Mouse (Mus musculus) kidney, embryonic 16.5 days (tissue): ENCODE data around the gene Efna2. TPM values are rescaled to one million over a fixed set of nuclear protein-coding genes. Genes with fewer than 3 reads are reported as not detected.
A peak's percentile ranks its signal among the peaks of the same experiment; 100 is the strongest.

Source experiments
- ATAC-seq: fragments of 200-750 bp; cut with Nextera tagmentation; 2 replicates; pipeline ENCODE4 v1.8.0; 2017; ENCODE audit warnings: moderate TSS enrichment; ENCODE audit not compliant: low FRiP score, low TSS enrichment
- H3K27ac ChIP-seq: fragments of 300-500 bp; sonication (generic); 2 replicates; pipeline ENCODE4 v1.5.1; 2014; ENCODE audit warnings: low read length
- H3K27me3 ChIP-seq: fragments of 300-500 bp; sonication (generic); 2 replicates; pipeline ENCODE4 v1.6.1; 2014; ENCODE audit warnings: low read length, control low read depth, mixed read lengths; ENCODE audit not compliant: insufficient read depth
- H3K36me3 ChIP-seq: fragments of 300-500 bp; sonication (generic); 2 replicates; pipeline ENCODE4 v1.6.1; 2014; ENCODE audit warnings: low read length, control low read depth, mixed read lengths; ENCODE audit not compliant: insufficient read depth
- H3K4me1 ChIP-seq: fragments of 300-500 bp; sonication (generic); 2 replicates; pipeline ENCODE4 v1.6.1; 2014; ENCODE audit warnings: low read length, control low read depth, mixed read lengths; ENCODE audit not compliant: insufficient read depth
- H3K4me2 ChIP-seq: fragments of 300-500 bp; sonication (generic); replicated peaks from 2 replicates; pipeline ENCODE4 v1.6.1; 2014; ENCODE audit warnings: low read depth, low read length
- H3K4me3 ChIP-seq: fragments of 300-500 bp; sonication (generic); 2 replicates; pipeline ENCODE4 v1.5.1; 2014; ENCODE audit warnings: mild to moderate bottlenecking, low read length
- H3K9ac ChIP-seq: fragments of 300-500 bp; sonication (generic); replicated peaks from 2 replicates; pipeline ENCODE4 v1.6.1; 2014; ENCODE audit warnings: low read length
- H3K9me3 ChIP-seq: fragments of 300-500 bp; sonication (generic); 2 replicates; pipeline ENCODE4 v1.6.1; 2016; ENCODE audit warnings: low read length, control low read depth
- WGBS: fragments of 180-500 bp; shearing (Covaris S2); extraction: QIAGEN DNeasy Blood & Tissue Kit; methylation state at CpG from one replicate; pipeline ENCODE4 v1.1.7; 2014; 5-methylcytosine and 5-hydroxymethylcytosine counted together
- polyA plus RNA-seq: library from polyadenylated mRNA; unstranded; fragments of >200 nt; fragmentation: Nextera tagmentation; extraction: Ambion mirVana; gene quantifications from 2 replicates; pipeline ENCODE4 v1.2.1, GENCODE M21; 2015

Gene Efna2
- polyA plus RNA-seq, 1 experiment from 2014 or later: 11.0 TPM

DNA sequence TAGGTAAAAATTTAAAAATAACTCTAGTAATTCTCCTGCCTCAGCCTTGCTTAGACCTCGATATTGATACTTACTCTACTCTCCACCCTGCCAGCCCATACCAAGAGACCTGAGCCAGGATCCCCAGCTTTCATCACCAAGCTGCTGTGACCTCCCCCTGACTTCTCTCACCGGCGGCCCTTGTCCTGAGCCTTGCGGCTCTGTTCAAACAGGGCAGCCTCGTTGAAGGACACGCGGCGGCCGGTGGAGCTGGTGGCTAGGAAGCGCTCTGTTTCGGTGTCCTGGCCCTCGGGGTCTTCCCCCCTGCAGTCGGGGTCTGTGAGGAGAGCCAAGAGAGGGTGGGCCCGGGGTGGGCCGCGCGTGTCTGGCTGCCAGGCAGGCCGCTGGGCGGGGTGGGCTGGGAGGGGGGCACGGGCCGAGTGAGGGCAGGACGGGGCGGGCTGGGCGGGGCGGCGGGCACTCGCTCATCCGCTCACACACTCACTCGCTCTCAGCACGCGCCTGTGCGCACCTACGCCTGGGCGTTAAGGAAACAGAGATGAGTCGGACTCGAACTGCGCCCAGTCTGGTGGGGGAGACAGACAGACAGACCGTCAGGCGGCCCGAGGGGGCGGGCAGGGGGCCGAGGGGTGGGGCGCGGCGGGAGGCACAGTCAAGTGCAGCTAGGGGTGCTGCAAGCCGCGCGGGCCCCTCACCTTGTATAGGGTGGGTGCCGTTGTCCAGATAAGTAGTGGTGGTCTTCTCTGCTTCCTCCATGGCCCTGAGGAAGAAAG is 42.9 kb upstream of the Efna2 start:
- H3K4me1 ChIP-seq: peaks cover 40% of the 10 kb centered on the region
- peak overlapping the region; percentile 64 for H3K9ac ChIP-seq
- peak overlapping the region; percentile 80 for H3K4me3 ChIP-seq
- H3K27ac ChIP-seq: no peak overlapping the region
- peak overlapping the region; percentile 99 for H3K4me2 ChIP-seq
- H3K9me3 ChIP-seq: no peaks in the 10 kb centered on the region
- 17% methylated on average over 41 of the region's 49 CpGs for WGBS
- H3K27me3 ChIP-seq: peaks cover 20% of the 10 kb centered on the region
- peaks cover 24% of the 10 kb centered on the region for H3K36me3 ChIP-seq
- no peak for ATAC-seq

DNA sequence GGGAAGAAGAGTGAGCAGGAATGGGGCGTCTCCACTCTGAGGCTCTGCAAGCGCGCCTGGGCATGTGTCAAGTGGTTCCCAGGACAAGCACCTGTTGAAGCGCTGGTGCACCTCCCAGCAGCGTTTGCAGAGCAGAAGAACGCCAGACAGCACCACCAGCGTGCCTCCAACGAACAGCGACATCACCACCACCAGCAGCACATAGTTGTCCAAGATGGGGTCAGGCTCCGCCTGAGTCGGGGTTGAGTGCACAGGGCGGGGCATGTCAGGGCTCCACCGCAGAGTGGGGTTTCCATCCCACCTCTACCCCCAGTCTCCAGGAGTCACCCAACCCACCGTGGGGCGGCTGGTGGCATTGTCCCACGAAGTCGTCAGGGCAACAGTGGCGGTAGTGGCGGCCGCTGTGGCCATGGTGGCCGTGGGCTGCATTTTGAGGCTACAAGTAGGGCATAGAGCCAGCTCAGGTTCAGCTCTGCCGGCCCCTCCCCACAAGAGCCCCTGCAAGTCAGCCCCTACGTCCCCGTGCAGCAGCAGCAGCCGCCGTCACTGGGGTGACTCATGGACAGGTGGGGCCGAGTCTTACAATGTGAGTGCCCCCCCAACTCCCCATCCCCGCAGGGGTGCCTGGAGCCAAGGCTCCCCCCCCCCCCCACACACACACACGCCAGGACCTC is 42.2 kb upstream of the Efna2 start:
- Histone ChIP-seq H3K9ac (peak overlapping the region; percentile 64), H3K4me2 (peak overlapping the region; percentile 99), H3K4me1 (peaks cover 39% of the 10 kb centered on the region), H3K27ac (peak overlapping the region; percentile 35), H3K36me3 (peaks cover 18% of the 10 kb centered on the region), H3K27me3 (peaks cover 20% of the 10 kb centered on the region), H3K9me3 (no peaks in the 10 kb centered on the region), H3K4me3 (peak overlapping the region; percentile 80)
- no peak for ATAC-seq
- WGBS: 2% methylated on average over 29 of the region's 29 CpGs

DNA sequence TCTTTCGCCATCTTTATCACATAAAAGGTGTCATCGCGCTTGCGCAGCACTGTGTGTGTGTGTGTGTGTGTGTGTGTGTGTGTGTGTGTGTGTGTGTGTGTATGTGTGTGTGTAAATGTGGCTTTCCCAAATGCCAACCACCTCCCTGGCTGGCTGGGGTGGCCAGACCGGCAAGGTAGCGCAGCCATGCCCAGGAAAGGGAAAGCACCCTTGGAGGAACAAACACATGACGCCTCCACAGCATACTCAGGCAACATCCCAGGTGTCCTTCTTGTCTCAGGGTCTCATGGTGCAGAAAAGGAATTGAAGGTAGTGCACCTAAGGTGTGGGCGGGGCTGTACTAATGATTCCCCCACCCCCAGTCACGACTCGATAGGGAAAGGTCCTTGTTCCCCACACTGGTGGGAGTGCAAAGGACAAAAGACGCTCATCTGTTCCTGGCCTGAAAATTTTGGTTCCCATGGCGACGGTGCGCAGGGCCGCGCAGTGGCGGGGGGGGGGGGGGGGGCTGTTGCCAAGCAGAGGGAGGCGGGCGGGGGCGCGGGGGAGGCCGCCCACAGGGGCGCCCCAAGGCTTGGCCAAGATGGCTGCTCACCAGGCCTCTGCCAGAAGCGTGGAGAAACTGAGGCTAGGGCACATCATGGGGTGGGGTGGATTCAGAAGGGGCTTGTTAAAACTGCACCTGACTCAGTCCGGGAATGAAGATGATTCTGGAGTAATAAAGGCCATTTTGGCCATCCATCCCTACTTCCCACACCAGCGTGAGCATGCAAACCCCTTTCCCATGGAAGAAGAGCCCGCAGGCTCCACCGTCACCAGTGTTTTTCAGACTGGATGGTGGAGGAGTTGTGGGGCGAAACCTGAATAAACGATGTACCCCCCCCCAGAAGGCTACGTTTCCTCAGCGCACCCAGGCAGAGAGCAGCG is 41.4 kb upstream of the Efna2 start:
- 3% methylated on average over 22 of the region's 33 CpGs for WGBS
- no peaks in the 10 kb centered on the region for H3K9me3 ChIP-seq
- H3K4me1 ChIP-seq: peaks cover 41% of the 10 kb centered on the region
- peak overlapping the region; percentile 35 for H3K27ac ChIP-seq
- peak overlapping the region; percentile 89 for H3K9ac ChIP-seq
- peaks cover 20% of the 10 kb centered on the region for H3K27me3 ChIP-seq
- H3K36me3 ChIP-seq: peaks cover 11% of the 10 kb centered on the region; the same call in 1 of the 2 replicates
- H3K4me3 ChIP-seq: peak overlapping the region; percentile 80
- ATAC-seq: no peak
- peak overlapping the region; percentile 99 for H3K4me2 ChIP-seq

DNA sequence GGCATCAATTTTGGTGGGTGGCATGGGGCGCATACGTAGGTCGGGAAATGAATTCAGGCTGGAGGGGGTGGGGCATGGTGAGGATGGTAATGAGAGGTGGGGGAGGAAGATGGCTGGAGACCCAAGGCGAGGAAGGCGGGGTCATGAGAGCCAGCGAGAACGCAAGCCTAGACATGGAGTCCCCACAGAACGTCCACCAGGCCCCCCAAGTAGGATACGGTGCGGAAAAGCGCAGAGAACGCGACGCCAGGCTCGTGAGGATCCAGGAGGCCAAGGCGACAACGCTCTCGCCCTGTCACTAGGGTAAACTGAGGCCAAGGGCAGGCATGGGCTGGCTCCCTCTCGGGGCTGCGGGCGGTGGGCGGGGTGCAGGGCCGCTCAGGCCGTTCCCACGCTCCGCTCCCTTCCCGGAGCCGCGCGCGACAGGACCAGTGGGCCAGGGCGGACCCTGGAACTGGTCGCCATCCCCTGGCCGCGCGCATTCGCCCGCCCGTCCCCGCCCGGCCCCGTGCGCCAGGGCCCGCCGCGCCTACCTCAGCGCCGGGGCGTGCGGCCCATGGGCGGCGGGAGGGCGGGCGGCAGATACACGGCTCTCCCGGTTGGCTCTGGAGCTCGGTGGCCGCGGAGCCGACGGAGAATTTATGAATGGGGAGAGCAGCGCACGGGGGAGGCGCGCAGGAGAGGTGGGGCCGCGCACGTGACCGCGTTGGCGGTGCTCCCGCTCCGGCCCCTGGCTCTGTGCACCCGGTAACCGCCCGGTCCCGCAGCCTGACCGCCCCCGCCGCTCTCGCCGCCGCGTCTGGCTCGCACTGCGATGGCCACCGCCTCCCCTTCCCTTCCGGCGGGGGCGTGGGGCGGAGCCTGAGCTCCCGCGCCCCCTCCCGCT is 40.5 kb upstream of the Efna2 start, which contains the start of gene Atp5d:
Gene Atp5d (plus strand): TSS at position 80 of the 886 bp plus-strand sequence.
- WGBS: under 1% methylated on average over 59 of the region's 94 CpGs
- 0 out of 2 replicates have a peak, but pooled peaks have one; percentile 5 for ATAC-seq
- H3K4me1 ChIP-seq: peaks cover 49% of the 10 kb centered on the region

DNA sequence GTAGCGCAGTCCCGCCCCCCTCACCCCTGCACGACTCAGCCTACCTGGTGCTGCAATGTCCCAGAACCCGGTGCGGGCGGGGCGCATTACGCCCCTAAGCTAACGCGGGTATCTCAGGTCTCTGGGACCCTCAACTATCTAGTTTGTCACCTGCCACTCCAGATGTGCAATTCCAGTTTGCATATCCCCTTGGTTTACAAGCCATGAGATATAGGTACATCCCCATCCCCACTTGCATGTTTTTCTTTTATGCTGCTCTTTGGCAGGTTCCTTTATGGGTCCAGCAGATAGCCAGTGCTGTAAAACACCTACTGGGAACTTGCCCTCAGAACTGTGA is 39.9 kb upstream of the Efna2 start:
- Histone ChIP-seq H3K4me2 (peak overlapping the region; percentile 99), H3K36me3 (peaks cover 16% of the 10 kb centered on the region), H3K4me3 (peak overlapping the region; percentile 80), H3K27ac (peak overlapping the region; percentile 79), H3K27me3 (peaks cover 20% of the 10 kb centered on the region), H3K9ac (peak overlapping the region; percentile 89), H3K9me3 (no peaks in the 10 kb centered on the region), H3K4me1 (peaks cover 49% of the 10 kb centered on the region)
- ATAC-seq: no peak
- WGBS: under 1% methylated on average over 9 of the region's 10 CpGs

More for the DNA sequence above, 40.5 kb upstream of the Efna2 start, which contains the start of gene Atp5d:
- Histone ChIP-seq H3K4me2 (peak within 1 kb of the TSS; percentile 99), H3K9me3 (no peaks in the 10 kb centered on the region), H3K9ac (peak within 1 kb of the TSS; percentile 89), H3K27ac (peak within 1 kb of the TSS; percentile 79), H3K4me3 (peak within 1 kb of the TSS; percentile 80), H3K27me3 (peaks cover 20% of the 10 kb centered on the region), H3K36me3 (peaks cover 13% of the 10 kb centered on the region; the same call in 1 of the 2 replicates)

DNA sequence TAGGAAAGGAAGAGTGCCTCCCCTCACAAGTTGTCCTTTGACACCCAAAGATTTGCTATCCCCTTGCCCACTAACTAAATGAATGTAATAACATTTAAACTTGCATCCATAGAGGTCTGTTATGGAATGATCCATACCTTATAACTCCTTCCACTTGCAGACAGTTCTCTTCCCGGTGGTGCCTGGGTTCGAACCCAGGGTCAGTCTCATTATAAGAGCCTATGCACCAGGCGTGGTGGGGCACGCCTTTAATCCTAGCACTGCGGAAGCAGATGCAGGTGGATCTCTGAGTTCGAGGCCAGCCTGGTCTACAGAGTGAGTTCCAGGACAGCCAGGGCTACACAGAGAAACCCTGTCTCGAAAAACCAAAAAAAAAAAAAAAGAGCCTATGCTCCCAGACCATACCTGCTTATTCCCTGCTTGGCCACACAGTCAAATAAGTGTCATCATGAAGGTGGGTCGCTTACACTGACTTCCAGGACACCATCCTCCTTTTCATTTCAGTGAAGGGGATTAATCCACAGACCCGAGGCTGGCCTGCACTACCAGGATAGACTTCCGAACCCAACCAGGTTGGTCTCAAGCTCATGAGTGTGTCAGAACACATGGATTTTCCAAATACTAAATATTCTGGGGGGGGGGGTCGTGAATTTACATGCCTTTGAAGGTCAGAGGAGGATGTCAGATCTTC is 39.2 kb upstream of the Efna2 start:
- Histone ChIP-seq H3K27ac (no peak overlapping the region), H3K4me1 (peaks cover 49% of the 10 kb centered on the region), H3K9ac (no peak overlapping the region), H3K36me3 (peaks cover 23% of the 10 kb centered on the region), H3K4me3 (no peak overlapping the region; the same call in 1 of the 2 replicates), H3K27me3 (peaks cover 20% of the 10 kb centered on the region), H3K4me2 (no peak overlapping the region), H3K9me3 (no peaks in the 10 kb centered on the region)
- no peak for ATAC-seq
- WGBS: 74% methylated on average over 11 of the region's 11 CpGs

DNA sequence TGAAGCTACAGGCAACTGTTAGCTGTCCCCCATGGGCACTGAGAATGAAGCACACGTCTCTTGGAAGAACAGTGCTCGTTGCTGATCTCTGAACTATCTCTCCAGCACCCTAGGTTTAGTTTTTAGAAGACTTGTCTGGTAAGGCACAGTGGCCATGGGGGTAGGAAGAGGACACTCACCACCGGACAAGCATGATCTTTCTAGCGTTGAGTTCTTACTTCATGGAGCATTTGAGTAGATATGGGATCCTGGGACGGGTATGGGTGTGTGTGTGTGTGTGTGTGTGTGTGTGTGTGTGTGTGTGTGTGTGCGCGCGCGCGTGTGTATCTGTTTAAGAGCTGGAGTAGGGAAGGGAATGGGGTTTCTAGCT is 38.6 kb upstream of the Efna2 start, which contains the start of gene Cbarp:
Gene Cbarp (minus strand): TSS at position 170 of the 370 bp plus-strand sequence.
- H3K27me3 ChIP-seq: peaks cover 18% of the 10 kb centered on the region
- H3K4me3 ChIP-seq: peak within 1 kb of the TSS; percentile 80
- peak within 1 kb of the TSS; percentile 89 for H3K9ac ChIP-seq
- peaks cover 27% of the 10 kb centered on the region for H3K36me3 ChIP-seq
- no peak for ATAC-seq
- H3K4me2 ChIP-seq: peak within 1 kb of the TSS; percentile 99
- 78% methylated on average over 10 of the region's 10 CpGs for WGBS
- no peaks in the 10 kb centered on the region for H3K9me3 ChIP-seq
- peaks cover 49% of the 10 kb centered on the region for H3K4me1 ChIP-seq
- H3K27ac ChIP-seq: peak within 1 kb of the TSS; percentile 89

DNA sequence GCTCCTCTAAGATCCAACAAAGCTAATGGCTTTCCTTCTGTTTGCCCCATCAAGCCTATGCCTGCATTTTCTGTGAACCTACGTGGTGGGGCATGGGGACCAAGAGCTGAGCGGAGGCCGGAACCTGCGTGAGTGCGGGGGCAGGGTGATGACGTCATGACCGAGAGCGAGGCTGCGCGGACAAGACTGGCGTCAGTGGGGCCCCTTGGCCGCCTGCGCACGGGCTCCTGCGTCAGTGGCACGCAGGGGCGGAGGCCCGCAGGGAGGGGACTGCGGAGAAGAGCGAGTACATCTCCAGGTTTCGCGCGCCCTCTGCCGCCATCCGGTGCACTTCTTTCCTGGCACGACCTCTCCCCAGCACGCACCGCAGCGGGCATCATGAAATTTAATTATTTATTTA is 38.0 kb upstream of the Efna2 start:
- Histone ChIP-seq H3K4me1 (peaks cover 55% of the 10 kb centered on the region), H3K27me3 (peaks cover 14% of the 10 kb centered on the region), H3K36me3 (peaks cover 29% of the 10 kb centered on the region), H3K4me3 (peak overlapping the region; percentile 65), H3K4me2 (peak overlapping the region; percentile 85), H3K27ac (peak overlapping the region; percentile 89), H3K9me3 (no peaks in the 10 kb centered on the region), H3K9ac (peak overlapping the region; percentile 67)
- WGBS: 0% methylated on average over 29 of the region's 29 CpGs
- peak; percentile 62 for ATAC-seq
